24 mouse cellular contexts compared by ENCODE assay signal in genomic region chr2:52700352-52700751, GRCm38 (mm10). TPM values are rescaled to one million over a fixed set of nuclear protein-coding genes. Genes with fewer than 3 reads are reported as not detected.
A peak's percentile ranks its signal among the peaks of the same experiment; 100 is the strongest.
DNase-seq lines count a peak whose midpoint lies in the region; ATAC-seq and TF ChIP-seq lines count a peak whose summit lies in the region.
"Had no signal": no experiment of that assay in that cellular context is flagged by ENCODE, and none has a peak within 500 bp of the region (broad histone marks: within the 10 kb centered on the region; RNA-seq: fewer than 3 reads in every experiment).

No protein-coding gene starts in this region.

- H3K9ac ChIP-seq in ES-E14 (ENCODE audit: insufficient read depth, low read depth, low read length, poor library complexity, severe bottlenecking), result no peak overlapping the region
- H3K9ac ChIP-seq in heart, embryonic 12.5 days, result no peak overlapping the region
- H3K9ac ChIP-seq in heart, embryonic 11.5 days (ENCODE audit: low read depth, low read length), result no peak overlapping the region
- H3K9ac ChIP-seq: embryonic facial prominence, embryonic 13.5 days; embryonic facial prominence, embryonic 15.5 days; forebrain, embryonic 12.5 days had no signal

- no peak overlapping the region for H3K4me3 ChIP-seq in ES-E14 (ENCODE audit: insufficient read depth in 1 of 2, low read depth in 1 of 2, low read length in 2 of 2, poor library complexity in 1 of 2, severe bottlenecking in 1 of 2)
- no peak overlapping the region for H3K4me3 ChIP-seq in heart, embryonic 12.5 days
- H3K4me3 ChIP-seq in heart, embryonic 11.5 days (ENCODE audit: low read depth, low read length), result no peak overlapping the region
- H3K4me3 ChIP-seq: embryonic facial prominence, embryonic 13.5 days; embryonic facial prominence, embryonic 15.5 days; erythroblast, embryonic 14.5 days; forebrain, embryonic 10.5 days; forebrain, embryonic 12.5 days had no signal

- no peak for ATAC-seq in heart, embryonic 12.5 days (ENCODE audit: insufficient number of reproducible peaks, low FRiP score)
- ATAC-seq in heart, embryonic 11.5 days (replicated peaks; ENCODE audit: insufficient number of reproducible peaks, low FRiP score, low TSS enrichment), result no peak
- ATAC-seq: forebrain, embryonic 14.5 days; forebrain, embryonic 16.5 days had no signal

- H3K9me3 ChIP-seq in ES-E14 (ENCODE audit: control insufficient read depth, insufficient read depth, low read depth, low read length), result no peaks in the 10 kb centered on the region
- H3K9me3 ChIP-seq in heart, embryonic 12.5 days (replicated peaks), result no peaks in the 10 kb centered on the region
- H3K9me3 ChIP-seq in heart, embryonic 11.5 days (replicated peaks; ENCODE audit: control insufficient read depth, low read length), result no peaks in the 10 kb centered on the region
- H3K9me3 ChIP-seq: embryonic facial prominence, embryonic 13.5 days; embryonic facial prominence, embryonic 15.5 days; forebrain, embryonic 10.5 days; forebrain, embryonic 12.5 days had no signal

- H3K4me1 ChIP-seq in ES-E14 (ENCODE audit: control insufficient read depth in 2 of 2, insufficient read depth in 2 of 2, low read length in 2 of 2, poor library complexity in 1 of 2), result 0 out of 4 replicates have a peak, but pooled peaks cover 0 to 2% of the 10 kb centered on the region in 2 experiments
- 0 out of 2 replicates have a peak, but pooled peaks cover under 1% of the 10 kb centered on the region for H3K4me1 ChIP-seq in heart, embryonic 12.5 days (replicated peaks)
- H3K4me1 ChIP-seq in heart, embryonic 11.5 days (ENCODE audit: control insufficient read depth, insufficient read depth, low read length), result no peaks in the 10 kb centered on the region
- H3K4me1 ChIP-seq: embryonic facial prominence, embryonic 13.5 days; embryonic facial prominence, embryonic 15.5 days; forebrain, embryonic 10.5 days; forebrain, embryonic 12.5 days had no signal

- H3K36me3 ChIP-seq in ES-E14 (ENCODE audit: control insufficient read depth, insufficient read depth, low read length, poor library complexity, severe bottlenecking), result peaks cover 5% of the 10 kb centered on the region
- peaks cover 27% of the 10 kb centered on the region for H3K36me3 ChIP-seq in heart, embryonic 12.5 days
- H3K36me3 ChIP-seq in heart, embryonic 11.5 days (ENCODE audit: control insufficient read depth, insufficient read depth, low read length), result no peaks in the 10 kb centered on the region

- peak; percentile 55 for DNase-seq in ES-CJ7 (ENCODE audit: low read depth, low spot score)
- DNase-seq in ES-E14 (ENCODE audit: low read depth, low spot score), result peak; percentile 29
- peak; percentile 81 for DNase-seq in ZHBTc4 (ENCODE audit: low read depth, low spot score)
- DNase-seq: adrenal gland, adult 2 months; adrenal gland, postnatal 10 days; adrenal gland, postnatal 25 days; cerebellum, adult 11 months; cerebellum, adult 18-20 months; cerebellum, adult 8-10 months; cerebellum, adult 9-11 months; cerebellum, postnatal 14 days; cerebellum, postnatal 36 days; embryo, embryonic 11 days had no signal

- no peak overlapping the region for H3K4me2 ChIP-seq in heart, embryonic 12.5 days
- no peak overlapping the region for H3K4me2 ChIP-seq in heart, embryonic 11.5 days
- H3K4me2 ChIP-seq: embryonic facial prominence, embryonic 13.5 days; embryonic facial prominence, embryonic 15.5 days; forebrain, embryonic 12.5 days had no signal

- no peaks in the 10 kb centered on the region for H3K27me3 ChIP-seq in heart, embryonic 12.5 days (replicated peaks)
- no peaks in the 10 kb centered on the region for H3K27me3 ChIP-seq in heart, embryonic 11.5 days (ENCODE audit: control insufficient read depth, insufficient read depth, low read length)
- H3K27me3 ChIP-seq: embryonic facial prominence, embryonic 13.5 days; embryonic facial prominence, embryonic 15.5 days; forebrain, embryonic 12.5 days had no signal

- H3K27ac ChIP-seq in ES-E14 (ENCODE audit: insufficient read depth, low read depth, low read length, poor library complexity, severe bottlenecking), result no peak overlapping the region
- no peak overlapping the region for H3K27ac ChIP-seq in heart, embryonic 12.5 days (ENCODE audit: poor library complexity, severe bottlenecking)
- H3K27ac ChIP-seq in heart, embryonic 11.5 days (ENCODE audit: low read depth, low read length), result no peak overlapping the region
- H3K27ac ChIP-seq: embryonic facial prominence, embryonic 13.5 days; embryonic facial prominence, embryonic 15.5 days; forebrain, embryonic 10.5 days; forebrain, embryonic 12.5 days had no signal

- in situ Hi-C loops in ES-E14 (cut with MboI; ENCODE audit: low sequenced_read_pairs in 2 of 2, unreplicated experiment in 2 of 2), result no loop called here

- WGBS in heart, embryonic 12.5 days, result 73% methylated on average over 5 of the region's 5 CpGs
- 73% methylated on average over 5 of the region's 5 CpGs for WGBS in heart, embryonic 11.5 days (ENCODE audit: insufficient replicate concordance)

TF ChIP-seq in ES-E14, 5 proteins besides CTCF, POLR2A, EP300 and RAD21:
- no peak for TF ChIP-seq HCFC1 (IDR thresholded peaks at IDR 0.05; ENCODE audit: borderline replicate concordance, insufficient read depth, low read length)
- TF ChIP-seq MAFK (IDR thresholded peaks at IDR 0.05; ENCODE audit: insufficient read depth, low read depth, low read length), result no peak
- no peak for TF ChIP-seq ZC3H11A (IDR thresholded peaks at IDR 0.05; ENCODE audit: borderline replicate concordance, low read depth, low read length)
- TF ChIP-seq ZNF384 (IDR thresholded peaks at IDR 0.05; ENCODE audit: low read depth, low read length), result no peak
- no peak for TF ChIP-seq CHD2 (IDR thresholded peaks at IDR 0.05; ENCODE audit: low read depth, low read length)

RNA-seq across cellular contexts. Expression of gene Cacnb4, which starts 23.7 kb away (rescaled TPM):
- 0.09 and 0.63 TPM in 2 replicates for total RNA-seq in ES-E14 (2012; rRNA removed)
- polyA plus RNA-seq in heart, embryonic 12.5 days (2016; fragmentation: Nextera tagmentation; extraction: Ambion mirVana), result 0.32 and 0.41 TPM in 2 replicates
- polyA plus RNA-seq in heart, embryonic 11.5 days (2014; fragmentation: Nextera tagmentation; extraction: Ambion mirVana), result 0.30 and 0.37 TPM in 2 replicates
- total RNA-seq: common myeloid progenitor, adult 5-6 weeks; MEL had no signal
- polyA plus RNA-seq: adrenal gland, adult 2 months; erythroblast, embryonic 14.5 days had no signal

RNA-seq across cellular contexts. Expression of gene Stam2, which starts 41.7 kb away (rescaled TPM):
- 24.5 and 26.9 TPM in 2 replicates for total RNA-seq in ES-E14 (2012; rRNA removed)
- 32.6 and 33.1 TPM in 2 replicates for polyA plus RNA-seq in heart, embryonic 12.5 days (2016; fragmentation: Nextera tagmentation; extraction: Ambion mirVana)
- 32.1 and 35.7 TPM in 2 replicates for polyA plus RNA-seq in heart, embryonic 11.5 days (2014; fragmentation: Nextera tagmentation; extraction: Ambion mirVana)

Comparison
In these comparisons a context has a peak if more than half of its experiments do, and no peak if none do; other contexts are left out.
1. DNase-seq: peak in every context shown above with its lines; median percentile 81 in ZHBTc4; 55 in ES-CJ7; 29 in ES-E14.